Mouse (Mus musculus): ENCODE measurements around the gene Olfml2a. TPM values are rescaled to one million over a fixed set of nuclear protein-coding genes. Genes with fewer than 3 reads are reported as not detected.

Gene Olfml2a
- 2.9 TPM for polyA plus RNA-seq (2015; fragmentation: Illumina TruSeq; extraction: RNeasy Lipid Tissue Mini Kit (QIAGEN cat#74804); ENCODE audit: insufficient read depth, low read depth, low replicate concordance)

DNA sequence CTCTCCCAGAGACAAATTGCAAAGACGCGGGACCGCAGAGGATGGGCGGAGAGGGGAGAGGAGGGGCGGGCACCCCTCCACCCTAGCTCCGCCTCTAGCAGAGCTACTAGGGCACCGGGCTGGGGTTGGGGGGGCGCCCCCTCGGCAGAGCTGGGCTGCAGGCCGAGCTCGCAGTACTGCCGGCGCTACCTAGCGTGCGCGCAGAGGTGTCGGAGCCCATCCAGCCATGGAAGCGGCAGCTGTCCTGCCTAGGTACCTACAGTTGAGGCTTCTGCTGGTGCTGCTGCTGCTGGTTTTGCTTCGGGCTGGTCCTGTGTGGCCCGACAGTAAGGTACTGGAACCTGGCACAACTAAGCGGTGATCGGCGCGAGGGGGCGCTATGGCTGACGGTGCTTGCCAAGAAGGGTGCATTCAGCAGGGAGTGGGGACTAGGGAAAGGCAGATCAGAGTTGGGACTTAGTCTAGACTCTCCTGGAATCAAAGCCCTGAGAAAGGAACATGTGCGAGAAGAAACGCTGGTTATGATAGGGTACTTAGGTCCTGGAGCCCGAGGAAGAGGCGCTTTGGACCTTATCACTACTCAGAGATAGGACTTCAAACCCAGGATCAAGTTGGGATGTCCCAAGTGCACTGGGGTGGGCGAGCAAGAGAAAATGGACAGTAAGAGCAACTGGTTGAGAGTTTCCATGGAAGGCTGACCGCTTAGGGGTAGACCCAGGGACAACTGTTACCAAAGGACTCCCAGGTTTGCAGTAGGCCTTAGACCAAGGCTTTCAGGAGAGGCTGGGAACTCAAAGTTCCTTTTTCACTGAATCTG, at the start of gene Olfml2a:
TSS of gene Olfml2a (plus strand) at position 128 of the 817 bp plus-strand sequence.

DNA sequence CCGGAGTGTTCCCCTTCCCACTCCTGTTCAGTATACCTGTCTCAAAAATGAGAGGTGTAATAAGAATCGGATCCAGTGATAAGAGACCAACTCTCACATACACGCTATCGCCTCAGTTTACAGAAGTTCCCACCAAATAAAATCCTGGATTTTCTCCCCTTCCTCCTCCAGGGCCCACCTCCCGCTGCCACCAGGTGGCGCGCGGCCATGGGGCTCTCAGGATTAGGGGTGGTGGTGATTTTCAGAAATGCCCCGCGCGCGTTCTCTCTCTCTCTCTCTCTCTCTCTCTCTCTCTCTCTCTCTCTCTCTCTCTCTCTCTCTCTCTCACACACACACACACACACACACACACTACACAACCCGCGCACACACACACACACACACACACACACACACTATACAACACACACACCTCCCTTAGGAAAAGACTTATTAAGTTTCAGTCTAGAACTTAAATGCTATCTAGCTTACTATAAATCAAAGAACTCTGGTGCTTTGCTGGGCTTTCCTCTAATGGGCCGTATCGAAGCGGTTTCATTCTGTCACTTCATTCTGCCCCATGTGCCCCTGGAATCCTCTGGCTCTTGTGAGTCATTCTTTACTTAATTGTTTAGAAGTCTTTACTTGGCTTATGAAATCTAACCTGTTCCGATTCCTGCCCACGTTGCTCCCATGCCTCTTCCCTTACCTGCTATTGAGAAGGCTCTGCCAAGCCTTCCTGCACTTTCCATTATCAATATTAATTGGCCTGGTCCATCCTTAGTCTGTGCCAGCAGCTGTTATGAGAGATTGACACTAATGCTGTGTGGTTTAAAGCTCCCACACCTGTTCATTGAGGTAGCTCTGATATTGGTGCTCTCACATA, 4.4 kb upstream of the Olfml2a start, which contains the start of gene Nr6a1:
TSS of gene Nr6a1 (minus strand) at position 574 of the 865 bp plus-strand sequence.

GRCm38 (mm10) chr2:38997386-38998374, 65.9 kb downstream of the Olfml2a start, which contains the start of gene Wdr38:
Gene Wdr38, plus strand, starts transcription at chr2:38997476.

GRCm38 (mm10) chr2:39004880-39005435, 73.2 kb downstream of the Olfml2a start, which contains the start of gene Arpc5l:
Gene Arpc5l, plus strand, starts transcription at chr2:39005348.

DNA sequence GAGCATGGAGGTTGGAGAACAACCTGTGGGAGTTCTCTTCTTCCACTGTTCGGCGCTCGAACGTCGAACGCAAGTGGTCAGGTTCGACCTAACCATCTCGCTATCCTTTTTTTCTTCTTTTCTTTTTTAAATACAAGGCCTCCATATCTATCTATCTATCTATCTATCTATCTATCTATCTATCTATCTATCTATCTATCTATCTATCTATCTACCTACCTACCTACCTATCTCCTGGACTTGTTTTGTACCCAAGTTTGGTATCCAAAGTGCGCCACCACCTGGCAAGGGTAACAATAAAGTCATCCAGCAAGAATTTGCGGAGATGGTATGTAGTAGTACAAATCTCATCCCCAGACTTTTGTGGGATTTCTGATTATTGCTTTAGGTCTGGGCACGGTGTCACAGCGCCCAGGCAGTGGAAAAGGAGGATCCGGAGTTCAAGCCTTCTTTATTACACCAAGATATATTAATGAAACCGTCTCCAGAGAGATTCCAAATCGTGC, 73.8 kb downstream of the Olfml2a start, which contains the start of gene Rpl35:
TSS of gene Rpl35 (minus strand) at position 51 of the 506 bp plus-strand sequence.

Other genes with a start within 250 kb of the Olfml2a start
- not detected for gene Nr5a1, start 217.4 kb upstream of the Olfml2a start, polyA plus RNA-seq (2015; fragmentation: Illumina TruSeq; extraction: RNeasy Lipid Tissue Mini Kit (QIAGEN cat#74804); ENCODE audit: insufficient read depth, low read depth, low replicate concordance)
- gene Nr6a1, start 4.3 kb upstream of the Olfml2a start, polyA plus RNA-seq (2015; fragmentation: Illumina TruSeq; extraction: RNeasy Lipid Tissue Mini Kit (QIAGEN cat#74804); ENCODE audit: insufficient read depth, low read depth, low replicate concordance): 1.4 TPM
- not detected for gene Wdr38, start 65.5 kb downstream of the Olfml2a start, polyA plus RNA-seq (2015; fragmentation: Illumina TruSeq; extraction: RNeasy Lipid Tissue Mini Kit (QIAGEN cat#74804); ENCODE audit: insufficient read depth, low read depth, low replicate concordance)
- gene Arpc5l, start 73.4 kb downstream of the Olfml2a start, polyA plus RNA-seq (2015; fragmentation: Illumina TruSeq; extraction: RNeasy Lipid Tissue Mini Kit (QIAGEN cat#74804); ENCODE audit: insufficient read depth, low read depth, low replicate concordance): 20.1 TPM
- 259 TPM for gene Rpl35, start 73.6 kb downstream of the Olfml2a start, polyA plus RNA-seq (2015; fragmentation: Illumina TruSeq; extraction: RNeasy Lipid Tissue Mini Kit (QIAGEN cat#74804); ENCODE audit: insufficient read depth, low read depth, low replicate concordance)
- 18.0 TPM for gene Golga1, start 133.6 kb downstream of the Olfml2a start, polyA plus RNA-seq (2015; fragmentation: Illumina TruSeq; extraction: RNeasy Lipid Tissue Mini Kit (QIAGEN cat#74804); ENCODE audit: insufficient read depth, low read depth, low replicate concordance)